Mouse (Mus musculus) small intestine, adult 2 months (tissue): Measurements from ENCODE around the gene Nudt2.

ENCODE experiments used
- CTCF ChIP-seq: fragments of 200-500 bp; IDR thresholded peaks from 2 replicates; pipeline ENCODE4 v1.5.1; 2012; ENCODE audit warnings: low read depth, mild to moderate bottlenecking, control low read depth, inconsistent platforms, low read length, moderate library complexity, mixed read lengths; ENCODE audit not compliant: insufficient replicate concordance, insufficient read length; ENCODE audit errors: extremely low read depth
- POLR2A ChIP-seq: fragments of 200-500 bp; IDR thresholded peaks from 2 replicates; pipeline ENCODE4 v1.6.1; 2012; ENCODE audit warnings: low read depth, mild to moderate bottlenecking, control low read depth, inconsistent platforms, low read length, moderate library complexity

GRCm38 (mm10) chr4:41520641-41521040 lies 55.7 kb downstream of the Nudt2 start:
- TF ChIP-seq CTCF: no peak
- TF ChIP-seq POLR2A: no peak
